Mouse (Mus musculus) heart, embryonic 14.5 days (tissue): ENCODE data around the gene Ntn4. TPM values are rescaled to one million over a fixed set of nuclear protein-coding genes. Genes with fewer than 3 reads are reported as not detected.

Experiments
- ATAC-seq: fragments of 200-750 bp; cut with Nextera tagmentation; 2 replicates; pipeline ENCODE4 v1.8.0; 2017; ENCODE audit warnings: low read depth, moderate TSS enrichment; ENCODE audit not compliant: insufficient number of reproducible peaks, insufficient read depth, low FRiP score
- H3K27ac ChIP-seq, 2 experiments: fragments of 200-500 bp in 1 of 2; fragments of 300-500 bp in 1 of 2; sonication (generic) in 1 of 2; replicated peaks in 1 of 2; 2 replicates each; pipeline ENCODE4 v1.5.1; 2012 to 2014; ENCODE audit warnings: low read depth in 2 of 2, low read length in 2 of 2, control low read depth in 1 of 2, mild to moderate bottlenecking in 1 of 2, mixed read lengths in 1 of 2; ENCODE audit not compliant: control insufficient read depth in 1 of 2, insufficient read depth in 1 of 2
- H3K27me3 ChIP-seq: fragments of 300-500 bp; sonication (generic); 2 replicates; pipeline ENCODE4 v1.6.1; 2014; ENCODE audit warnings: mild to moderate bottlenecking, low read length, control low read depth; ENCODE audit not compliant: control insufficient read depth, insufficient read depth
- H3K36me3 ChIP-seq: fragments of 300-500 bp; sonication (generic); 2 replicates; pipeline ENCODE4 v1.6.1; 2014; ENCODE audit warnings: mild to moderate bottlenecking, control low read depth, low read length, mixed read lengths; ENCODE audit not compliant: control insufficient read depth, insufficient read depth
- H3K4me1 ChIP-seq, 2 experiments: fragments of 200-500 bp in 1 of 2; fragments of 300-500 bp in 1 of 2; sonication (generic) in 1 of 2; 2 replicates each; pipeline ENCODE4 v1.6.1; 2012 to 2014; ENCODE audit warnings: low read length in 2 of 2, control low read depth in 1 of 2, mixed read lengths in 1 of 2; ENCODE audit not compliant: control insufficient read depth in 2 of 2, insufficient read depth in 2 of 2
- H3K4me2 ChIP-seq: fragments of 300-500 bp; sonication (generic); 2 replicates; pipeline ENCODE4 v1.6.1; 2014; ENCODE audit warnings: mild to moderate bottlenecking, low read length
- H3K4me3 ChIP-seq, 2 experiments: fragments of 200-500 bp in 1 of 2; fragments of 300-500 bp in 1 of 2; sonication (generic) in 1 of 2; 2 replicates each; pipeline ENCODE4 v1.5.1; 2012 to 2014; ENCODE audit warnings: low read length in 2 of 2, mild to moderate bottlenecking in 2 of 2, control low read depth in 1 of 2, low read depth in 1 of 2, moderate library complexity in 1 of 2; ENCODE audit not compliant: control insufficient read depth in 1 of 2, insufficient read depth in 1 of 2
- H3K9ac ChIP-seq: fragments of 300-500 bp; sonication (generic); 2 replicates; pipeline ENCODE4 v1.6.1; 2014; ENCODE audit warnings: mild to moderate bottlenecking, low read length
- H3K9me3 ChIP-seq: fragments of 300-500 bp; sonication (generic); 2 replicates; pipeline ENCODE4 v1.6.1; 2016; ENCODE audit warnings: low read length, control low read depth; ENCODE audit not compliant: control insufficient read depth
- WGBS: fragments of 180-500 bp; shearing (Covaris S2); extraction: QIAGEN DNeasy Blood & Tissue Kit; methylation state at CpG from one replicate; pipeline ENCODE4 v1.1.7; 2014; 5-methylcytosine and 5-hydroxymethylcytosine counted together
- polyA plus RNA-seq: library from polyadenylated mRNA; unstranded; fragments of >200 nt; fragmentation: Nextera tagmentation; extraction: Ambion mirVana; gene quantifications from 2 replicates; pipeline ENCODE4 v1.2.1, GENCODE M21; 2014

Gene Ntn4
- polyA plus RNA-seq, 1 experiment from 2014 or later: 3.1 TPM

GRCm38 (mm10) chr10:93772492-93772891 is 132.0 kb downstream of the Ntn4 start:
- 75% methylated on average over 3 of the region's 3 CpGs for WGBS
- H3K27me3 ChIP-seq: peaks cover 7% of the 10 kb centered on the region; the same call in 1 of the 2 replicates
- H3K4me1 ChIP-seq: peaks cover 0 to 3% of the 10 kb centered on the region in 2 experiments; a peak in 1 of 4 replicates
- no peak overlapping the region for H3K9ac ChIP-seq
- no peak for ATAC-seq
- H3K27ac ChIP-seq: no peak overlapping the region
- H3K36me3 ChIP-seq: no peaks in the 10 kb centered on the region
- H3K4me2 ChIP-seq: no peak overlapping the region
- no peaks in the 10 kb centered on the region for H3K9me3 ChIP-seq
- H3K4me3 ChIP-seq: no peak overlapping the region

- H3K27ac ChIP-seq: no peak overlapping the region
- 38% methylated on average over 5 of the region's 5 CpGs for WGBS
Observed at GRCm38 (mm10) chr10:93776731-93777151, 136.3 kb downstream of the Ntn4 start.

GRCm38 (mm10) chr10:93777372-93777771 is 136.9 kb downstream of the Ntn4 start:
- WGBS: 40% methylated on average over 7 of the region's 7 CpGs
- H3K36me3 ChIP-seq: no peaks in the 10 kb centered on the region
- ATAC-seq: no peak
- H3K4me3 ChIP-seq: no peak overlapping the region
- peaks cover 0 to 3% of the 10 kb centered on the region in 2 experiments; a peak in 1 of 4 replicates for H3K4me1 ChIP-seq
- peaks cover 7% of the 10 kb centered on the region; the same call in 1 of the 2 replicates for H3K27me3 ChIP-seq
- no peak overlapping the region for H3K4me2 ChIP-seq
- no peak overlapping the region for H3K9ac ChIP-seq
- no peaks in the 10 kb centered on the region for H3K9me3 ChIP-seq
- H3K27ac ChIP-seq: no peak overlapping the region

More at GRCm38 (mm10) chr10:93776731-93777151, 136.3 kb downstream of the Ntn4 start:
- Histone ChIP-seq H3K9ac (no peak overlapping the region), H3K4me2 (no peak overlapping the region), H3K9me3 (no peaks in the 10 kb centered on the region), H3K27me3 (peaks cover 7% of the 10 kb centered on the region; the same call in 1 of the 2 replicates), H3K4me1 (peaks cover 0 to 3% of the 10 kb centered on the region in 2 experiments; a peak in 1 of 4 replicates), H3K36me3 (no peaks in the 10 kb centered on the region), H3K4me3 (no peak overlapping the region)
- ATAC-seq: no peak

GRCm38 (mm10) chr10:93783216-93784013 is 142.9 kb downstream of the Ntn4 start:
- Histone ChIP-seq H3K4me2 (no peak overlapping the region), H3K27me3 (no peaks in the 10 kb centered on the region), H3K27ac (no peak overlapping the region), H3K36me3 (no peaks in the 10 kb centered on the region), H3K9ac (no peak overlapping the region), H3K4me3 (no peak overlapping the region), H3K9me3 (no peaks in the 10 kb centered on the region), H3K4me1 (no peaks in the 10 kb centered on the region)
- no peak for ATAC-seq
- WGBS: 61% methylated on average over 15 of the region's 15 CpGs

Other genes starting within 250 kb of the Ntn4 start
- 306 and 315 TPM in 2 replicates for gene Lta4h, start 187.3 kb upstream of the Ntn4 start, polyA plus RNA-seq
- gene Hal, start 151.9 kb upstream of the Ntn4 start, polyA plus RNA-seq: not detected in 2 replicates
- 0.14 and 0.42 TPM in 2 replicates for gene Amdhd1, start 100.6 kb upstream of the Ntn4 start, polyA plus RNA-seq
- gene Ccdc38, start 100.0 kb upstream of the Ntn4 start, polyA plus RNA-seq: 0.19 and 0.23 TPM in 2 replicates
- gene Snrpf, start 51.0 kb upstream of the Ntn4 start, polyA plus RNA-seq: 77.0 and 77.4 TPM in 2 replicates
- gene Usp44, start 190.9 kb downstream of the Ntn4 start, polyA plus RNA-seq: 0.15 and 0.18 TPM in 2 replicates